Mouse (Mus musculus) liver, embryonic 14.5 days (tissue): ENCODE results near the gene Itga5.

Experiments
- CTCF ChIP-seq: IDR thresholded peaks from 2 replicates; pipeline ENCODE4 v1.5.1; 2016; ENCODE audit warnings: antibody characterized with exemption, low read depth, control low read depth
- EP300 ChIP-seq: IDR thresholded peaks from 2 replicates; pipeline ENCODE4 v1.6.1; 2016; ENCODE audit warnings: antibody characterized with exemption, low read depth

DNA sequence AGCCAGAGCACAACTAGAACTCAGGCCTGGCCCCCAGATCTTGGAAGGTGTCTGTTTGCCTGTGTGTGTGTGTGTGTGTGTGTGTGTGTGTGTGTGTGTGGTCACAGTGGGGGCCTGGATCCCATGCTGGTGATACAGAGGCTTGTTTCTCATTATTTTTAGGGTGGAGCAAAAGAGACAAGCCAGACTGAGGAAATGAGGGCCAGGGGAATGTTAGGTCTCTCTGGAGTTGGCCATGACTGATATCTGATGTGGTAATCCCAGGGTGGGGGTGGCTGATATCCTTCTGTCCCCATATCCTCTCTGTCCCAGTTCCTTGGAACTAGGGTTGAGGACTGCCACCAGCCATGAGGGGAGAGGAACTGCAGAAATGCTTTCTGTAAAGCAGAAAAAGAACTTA is 49.4 kb downstream of the Itga5 start:
- TF ChIP-seq CTCF (no peak), EP300 (no peak)
